In genomic region chr13:35435173-35435572, GRCm38 (mm10) we compare ENCODE assay signal across 27 mouse cellular contexts.
DNase-seq lines count a peak whose midpoint lies in the region; ATAC-seq and TF ChIP-seq lines count a peak whose summit lies in the region.
"Had no signal": no experiment of that assay in that cellular context is flagged by ENCODE, and none has a peak within 500 bp of the region (broad histone marks: within the 10 kb centered on the region; RNA-seq: fewer than 3 reads in every experiment).

No protein-coding gene starts in this region.

- peak; percentile 51 for DNase-seq in limb, embryonic 14.5 days (ENCODE audit: low spot score)
- no peak for DNase-seq in limb, embryonic 10.5 days (ENCODE audit: low spot score)
- peak; percentile 10 for DNase-seq in lung, adult 2 months
- peak; percentile 20 for DNase-seq in lung, postnatal 14 days
- no peak for DNase-seq in heart, postnatal 10 days
- no peak for DNase-seq in liver
- DNase-seq: adrenal gland, postnatal 36 days; B cell, adult 2 months; cerebellum, adult 11 months; cerebellum, adult 9-11 months; gastrocnemius, postnatal 10 days; kidney, adult 2 months; kidney, postnatal 14 days; retina, postnatal 1 day; right cerebral cortex, postnatal 25 days; thymus, postnatal 14 days had no signal

- no peak for TF ChIP-seq CTCF in lung, adult 2 months (IDR thresholded peaks at IDR 0.05; ENCODE audit: insufficient read depth, low read length)

- H3K4me3 ChIP-seq in limb, embryonic 14.5 days (replicated peaks; ENCODE audit: low read length), result no peak overlapping the region
- H3K4me3 ChIP-seq in limb, embryonic 10.5 days, result no peak overlapping the region
- H3K4me3 ChIP-seq in lung, adult 2 months (replicated peaks; ENCODE audit: extremely low read depth, low read depth, low read length), result no peak overlapping the region
- H3K4me3 ChIP-seq in hindbrain, embryonic 16.5 days (ENCODE audit: low read length), result no peak overlapping the region
- H3K4me3 ChIP-seq: embryonic facial prominence, embryonic 15.5 days; heart, embryonic 10.5 days; hindbrain, embryonic 12.5 days; limb, embryonic 13.5 days; midbrain, embryonic 12.5 days had no signal

- ATAC-seq in limb, embryonic 14.5 days (ENCODE audit: low FRiP score, low read depth), result no peak
- ATAC-seq in hindbrain, embryonic 16.5 days, result no peak
- ATAC-seq: forebrain, embryonic 16.5 days; Patski had no signal

- H3K4me1 ChIP-seq in limb, embryonic 14.5 days (ENCODE audit: control insufficient read depth, insufficient read depth, low read length), result no peaks in the 10 kb centered on the region
- H3K4me1 ChIP-seq in limb, embryonic 10.5 days, result no peaks in the 10 kb centered on the region
- H3K4me1 ChIP-seq in lung, adult 2 months (ENCODE audit: control insufficient read depth, insufficient read depth, low read length), result peaks cover 2% of the 10 kb centered on the region; the same call in 1 of the 2 replicates
- H3K4me1 ChIP-seq in hindbrain, embryonic 16.5 days (ENCODE audit: control insufficient read depth, insufficient read depth, low read depth, low read length), result no peaks in the 10 kb centered on the region
- H3K4me1 ChIP-seq: embryonic facial prominence, embryonic 15.5 days; heart, embryonic 10.5 days; hindbrain, embryonic 12.5 days; limb, embryonic 13.5 days; midbrain, embryonic 12.5 days had no signal

- 0 out of 2 replicates have a peak, but pooled peaks cover 2% of the 10 kb centered on the region for H3K9me3 ChIP-seq in limb, embryonic 14.5 days (ENCODE audit: control insufficient read depth, low read length)
- no peaks in the 10 kb centered on the region for H3K9me3 ChIP-seq in limb, embryonic 10.5 days (replicated peaks)
- no peaks in the 10 kb centered on the region for H3K9me3 ChIP-seq in hindbrain, embryonic 16.5 days (ENCODE audit: control insufficient read depth, low read length)
- H3K9me3 ChIP-seq: embryonic facial prominence, embryonic 15.5 days; G1E; heart, embryonic 10.5 days; hindbrain, embryonic 12.5 days; limb, embryonic 13.5 days; midbrain, embryonic 12.5 days had no signal

- no peak overlapping the region for H3K27ac ChIP-seq in limb, embryonic 14.5 days (replicated peaks; ENCODE audit: low read depth, low read length)
- no peak overlapping the region for H3K27ac ChIP-seq in limb, embryonic 10.5 days
- H3K27ac ChIP-seq in hindbrain, embryonic 16.5 days (ENCODE audit: low read depth, low read length), result no peak overlapping the region
- H3K27ac ChIP-seq: embryonic facial prominence, embryonic 15.5 days; heart, embryonic 10.5 days; hindbrain, embryonic 12.5 days; limb, embryonic 13.5 days; liver, embryonic 14.5 days; midbrain, embryonic 12.5 days had no signal

- intact Hi-C loops in heart, postnatal 10 days (cut with DNase I), result no loop called here

- no peak overlapping the region for H3K9ac ChIP-seq in limb, embryonic 14.5 days (ENCODE audit: low read depth, low read length, severe bottlenecking)
- no peak overlapping the region for H3K9ac ChIP-seq in hindbrain, embryonic 16.5 days (ENCODE audit: low read depth, low read length)
- H3K9ac ChIP-seq: embryonic facial prominence, embryonic 15.5 days; hindbrain, embryonic 12.5 days; limb, embryonic 13.5 days; liver, embryonic 14.5 days; midbrain, embryonic 12.5 days had no signal

- H3K4me2 ChIP-seq in limb, embryonic 14.5 days (replicated peaks; ENCODE audit: low read depth, low read length, severe bottlenecking), result no peak overlapping the region
- H3K4me2 ChIP-seq in hindbrain, embryonic 16.5 days (ENCODE audit: low read length), result no peak overlapping the region
- H3K4me2 ChIP-seq: embryonic facial prominence, embryonic 15.5 days; hindbrain, embryonic 12.5 days; limb, embryonic 13.5 days; midbrain, embryonic 12.5 days had no signal

- H3K27me3 ChIP-seq in limb, embryonic 14.5 days (ENCODE audit: control insufficient read depth, insufficient read depth, low read length), result no peaks in the 10 kb centered on the region
- H3K27me3 ChIP-seq in limb, embryonic 10.5 days (ENCODE audit: low read depth, poor library complexity, severe bottlenecking), result no peaks in the 10 kb centered on the region
- H3K27me3 ChIP-seq in hindbrain, embryonic 16.5 days (replicated peaks; ENCODE audit: control insufficient read depth, insufficient read depth, low read length), result no peaks in the 10 kb centered on the region
- H3K27me3 ChIP-seq: CH12.LX; embryonic facial prominence, embryonic 15.5 days; hindbrain, embryonic 12.5 days; limb, embryonic 13.5 days; midbrain, embryonic 12.5 days; Patski had no signal

- WGBS in limb, embryonic 14.5 days, result 58% methylated on average over 7 of the region's 7 CpGs
- 88% methylated on average over 7 of the region's 7 CpGs for WGBS in limb, embryonic 10.5 days
- 35% methylated on average over 7 of the region's 7 CpGs for WGBS in lung, adult 2 months
- WGBS in hindbrain, embryonic 16.5 days, result 70% methylated on average over 7 of the region's 7 CpGs

- H3K36me3 ChIP-seq in limb, embryonic 14.5 days (ENCODE audit: control insufficient read depth, insufficient read depth, low read length), result no peaks in the 10 kb centered on the region
- no peaks in the 10 kb centered on the region for H3K36me3 ChIP-seq in limb, embryonic 10.5 days
- H3K36me3 ChIP-seq in hindbrain, embryonic 16.5 days (ENCODE audit: control insufficient read depth, insufficient read depth, low read length), result no peaks in the 10 kb centered on the region
- H3K36me3 ChIP-seq: embryonic facial prominence, embryonic 15.5 days; G1E; heart, embryonic 10.5 days; hindbrain, embryonic 12.5 days; limb, embryonic 13.5 days; midbrain, embryonic 12.5 days had no signal

- no peak for TF ChIP-seq POLR2A in limb, embryonic 14.5 days (IDR thresholded peaks at IDR 0.05; ENCODE audit: borderline replicate concordance, extremely low read depth, insufficient read depth, insufficient read length)
- TF ChIP-seq POLR2A in lung, adult 2 months (IDR thresholded peaks at IDR 0.05; ENCODE audit: borderline replicate concordance, extremely low read depth, low read depth, low read length), result no peak

Comparison
In these comparisons a context has a peak if more than half of its experiments do, and no peak if none do; other contexts are left out.
1. DNase-seq: peak in limb, embryonic 14.5 days (single experiment), lung, adult 2 months (single experiment) and lung, postnatal 14 days (single experiment); none in limb, embryonic 10.5 days (single experiment), heart, postnatal 10 days (0 of 2) and liver (single experiment).